ENCODE assay signal across 8 mouse cellular contexts in genomic region chr11:75422013-75422792, GRCm38 (mm10). TPM values are rescaled to one million over a fixed set of nuclear protein-coding genes. Genes with fewer than 3 reads are reported as not detected.
A peak's percentile ranks its signal among the peaks of the same experiment; 100 is the strongest.
DNase-seq lines count a peak whose midpoint lies in the region; ATAC-seq lines count a peak whose summit lies in the region.

Gene Serpinf1 (minus strand): TSS chr11:75422701.

- peak within 1 kb of the TSS; percentile 37; the same call in 1 of the 2 replicates for H3K27ac ChIP-seq in kidney, embryonic 14.5 days (ENCODE audit: low read depth, low read length)
- no peak within 1 kb of the TSS for H3K27ac ChIP-seq in hindbrain, embryonic 15.5 days (replicated peaks)

- WGBS in kidney, embryonic 14.5 days = 20% methylated on average over 10 of the region's 10 CpGs
- WGBS in hindbrain, embryonic 15.5 days = 43% methylated on average over 10 of the region's 10 CpGs

- no peaks in the 10 kb centered on the region for H3K9me3 ChIP-seq in kidney, embryonic 14.5 days (ENCODE audit: control insufficient read depth, low read length)
- no peaks in the 10 kb centered on the region for H3K9me3 ChIP-seq in hindbrain, embryonic 15.5 days

- H3K9ac ChIP-seq in kidney, embryonic 14.5 days (ENCODE audit: low read depth, low read length) = peak within 1 kb of the TSS; percentile 62
- H3K9ac ChIP-seq in hindbrain, embryonic 15.5 days = no peak within 1 kb of the TSS

- no peak for DNase-seq in kidney, postnatal 4 days
- no peak for DNase-seq in adrenal gland, postnatal 25 days
- no peak for DNase-seq in gastrocnemius, adult 8-10 months (ENCODE audit: low spot score in 2 of 2)
- DNase-seq in cerebellum, postnatal 25 days = no peak
- no peak for DNase-seq in urinary bladder, postnatal 36 days (ENCODE audit: low spot score in 2 of 2)

- peaks cover 22% of the 10 kb centered on the region for H3K4me1 ChIP-seq in kidney, embryonic 14.5 days (ENCODE audit: control insufficient read depth, insufficient read depth, low read length)
- no peaks in the 10 kb centered on the region for H3K4me1 ChIP-seq in hindbrain, embryonic 15.5 days (replicated peaks)

- peak within 1 kb of the TSS; percentile 42 for H3K4me3 ChIP-seq in kidney, embryonic 14.5 days (ENCODE audit: low read length)
- no peak within 1 kb of the TSS for H3K4me3 ChIP-seq in hindbrain, embryonic 15.5 days

- no peaks in the 10 kb centered on the region for H3K36me3 ChIP-seq in kidney, embryonic 14.5 days (ENCODE audit: control insufficient read depth, insufficient read depth, low read length)
- no peaks in the 10 kb centered on the region for H3K36me3 ChIP-seq in hindbrain, embryonic 15.5 days

- H3K4me2 ChIP-seq in kidney, embryonic 14.5 days (replicated peaks; ENCODE audit: low read depth, low read length) = peak within 1 kb of the TSS; percentile 64
- H3K4me2 ChIP-seq in hindbrain, embryonic 15.5 days = no peak within 1 kb of the TSS

- H3K27me3 ChIP-seq in kidney, embryonic 14.5 days (ENCODE audit: control insufficient read depth, insufficient read depth, low read length) = no peaks in the 10 kb centered on the region
- no peaks in the 10 kb centered on the region for H3K27me3 ChIP-seq in hindbrain, embryonic 15.5 days

- ATAC-seq in kidney, embryonic 14.5 days (ENCODE audit: low FRiP score, low TSS enrichment) = peak; percentile 76
- ATAC-seq in hindbrain, embryonic 15.5 days (ENCODE audit: low FRiP score, low read depth) = no peak
- peak; percentile 34; the same call in 1 of the 2 replicates for ATAC-seq in megakaryocyte progenitor cell, adult 5-6 weeks (replicated peaks; ENCODE audit: poor library complexity)

RNA-seq across cellular contexts. Expression of gene Serpinf1, which starts in this region (rescaled TPM):
- polyA plus RNA-seq in kidney, embryonic 14.5 days (2014; fragmentation: Nextera tagmentation; extraction: Ambion mirVana) = 118 and 120 TPM in 2 replicates
- total RNA-seq in adrenal gland, postnatal 25 days (2021) = 12.4 and 23.9 TPM in 2 replicates
- total RNA-seq in gastrocnemius, adult 8-10 months (2022) = 10 to 100 TPM; 21.1 to 74.1 (median 37.8) TPM
- 42.6 and 44.6 TPM in 2 replicates for polyA plus RNA-seq in hindbrain, embryonic 15.5 days (2015; fragmentation: Nextera tagmentation; extraction: Ambion mirVana)
- total RNA-seq in megakaryocyte progenitor cell, adult 5-6 weeks (2015) = 99.9 and 117 TPM in 2 replicates
- total RNA-seq in megakaryocyte progenitor cell, adult 5-6 weeks (2017) = 70.7 and 92.3 TPM in 2 replicates
